Mouse (Mus musculus) stomach, embryonic 16.5 days (tissue): Measurements from ENCODE around the gene Gnaq. TPM values are rescaled to one million over a fixed set of nuclear protein-coding genes. Genes with fewer than 3 reads are reported as not detected.

ENCODE experiments used
- ATAC-seq: fragments of 200-750 bp; cut with Nextera tagmentation; 2 replicates; pipeline ENCODE4 v1.8.0; 2017; ENCODE audit warnings: moderate number of reproducible peaks, moderate TSS enrichment; ENCODE audit not compliant: insufficient read depth, low FRiP score
- H3K27ac ChIP-seq: fragments of 300-500 bp; sonication (generic); 2 replicates; pipeline ENCODE4 v1.5.1; 2014; ENCODE audit warnings: low read length
- H3K27me3 ChIP-seq: fragments of 300-500 bp; sonication (generic); 2 replicates; pipeline ENCODE4 v1.6.1; 2014; ENCODE audit warnings: low read length, control low read depth, mixed read lengths; ENCODE audit not compliant: control insufficient read depth, insufficient read depth
- H3K36me3 ChIP-seq: fragments of 300-500 bp; sonication (generic); 2 replicates; pipeline ENCODE4 v1.6.1; 2014; ENCODE audit warnings: low read length; ENCODE audit not compliant: control insufficient read depth, insufficient read depth
- H3K4me1 ChIP-seq: fragments of 300-500 bp; sonication (generic); 2 replicates; pipeline ENCODE4 v1.6.1; 2014; ENCODE audit warnings: low read length, control low read depth, mixed read lengths; ENCODE audit not compliant: control insufficient read depth, insufficient read depth
- H3K4me2 ChIP-seq: fragments of 300-500 bp; sonication (generic); 2 replicates; pipeline ENCODE4 v1.6.1; 2014; ENCODE audit warnings: low read depth, low read length, mixed read lengths
- H3K4me3 ChIP-seq: fragments of 300-500 bp; sonication (generic); replicated peaks from 2 replicates; pipeline ENCODE4 v1.5.1; 2014; ENCODE audit warnings: mild to moderate bottlenecking, low read length
- H3K9ac ChIP-seq: fragments of 300-500 bp; sonication (generic); 2 replicates; pipeline ENCODE4 v1.6.1; 2014; ENCODE audit warnings: low read length
- H3K9me3 ChIP-seq: fragments of 300-500 bp; sonication (generic); replicated peaks from 2 replicates; pipeline ENCODE4 v1.6.1; 2016; ENCODE audit warnings: low read length, control low read depth; ENCODE audit not compliant: control insufficient read depth
- WGBS: fragments of 180-500 bp; shearing (Covaris S2); extraction: QIAGEN DNeasy Blood & Tissue Kit; methylation state at CpG from one replicate; pipeline ENCODE4 v1.1.7; 2014; 5-methylcytosine and 5-hydroxymethylcytosine counted together
- polyA plus RNA-seq: library from polyadenylated mRNA; unstranded; fragments of >200 nt; fragmentation: Nextera tagmentation; extraction: Ambion mirVana; gene quantifications from 2 replicates; pipeline ENCODE4 v1.2.1, GENCODE M21; 2015

Gnaq gene
- polyA plus RNA-seq, 1 experiment from 2014 or later, result 38.8 TPM

- Histone ChIP-seq H3K27me3 (no peaks in the 10 kb centered on the region), H3K9me3 (no peaks in the 10 kb centered on the region), H3K4me3 (no peak overlapping the region), H3K4me1 (0 out of 2 replicates have a peak, but pooled peaks cover 7% of the 10 kb centered on the region), H3K4me2 (no peak overlapping the region), H3K36me3 (no peaks in the 10 kb centered on the region), H3K9ac (no peak overlapping the region), H3K27ac (no peak overlapping the region)
- no peak for ATAC-seq
- WGBS, result 73% methylated on average over 6 of the region's 6 CpGs
These were observed 137.6 kb downstream of the Gnaq start for GRCm38 (mm10) chr19:16270236-16270635.

GRCm38 (mm10) chr19:16271002-16271401 is 138.4 kb downstream of the Gnaq start:
- WGBS, result 78% methylated on average over 1 of the region's 1 CpGs

GRCm38 (mm10) chr19:16273021-16273420 is 140.4 kb downstream of the Gnaq start:
- WGBS, result 71% methylated on average over 4 of the region's 4 CpGs
- Histone ChIP-seq H3K27me3 (no peaks in the 10 kb centered on the region), H3K4me1 (0 out of 2 replicates have a peak, but pooled peaks cover 7% of the 10 kb centered on the region), H3K9ac (no peak overlapping the region), H3K4me2 (no peak overlapping the region), H3K27ac (no peak overlapping the region), H3K36me3 (no peaks in the 10 kb centered on the region), H3K9me3 (no peaks in the 10 kb centered on the region), H3K4me3 (no peak overlapping the region)
- no peak for ATAC-seq

More at GRCm38 (mm10) chr19:16271002-16271401, 138.4 kb downstream of the Gnaq start:
- H3K36me3 ChIP-seq, result no peaks in the 10 kb centered on the region
- H3K4me3 ChIP-seq, result no peak overlapping the region
- no peak overlapping the region for H3K9ac ChIP-seq
- H3K27me3 ChIP-seq, result no peaks in the 10 kb centered on the region
- H3K4me1 ChIP-seq, result 0 out of 2 replicates have a peak, but pooled peaks cover 7% of the 10 kb centered on the region
- no peak overlapping the region for H3K27ac ChIP-seq
- ATAC-seq, result no peak; the same call in 1 of the 2 replicates
- no peak overlapping the region for H3K4me2 ChIP-seq
- H3K9me3 ChIP-seq, result no peaks in the 10 kb centered on the region

- H3K9ac ChIP-seq, result no peak overlapping the region
- H3K4me2 ChIP-seq, result no peak overlapping the region
- H3K4me1 ChIP-seq, result peaks cover 6% of the 10 kb centered on the region
- no peak for ATAC-seq
- H3K4me3 ChIP-seq, result no peak overlapping the region
- H3K27me3 ChIP-seq, result no peaks in the 10 kb centered on the region
- no peaks in the 10 kb centered on the region for H3K9me3 ChIP-seq
- WGBS, result 68% methylated on average over 4 of the region's 4 CpGs
- no peaks in the 10 kb centered on the region for H3K36me3 ChIP-seq
- H3K27ac ChIP-seq, result no peak overlapping the region
These were observed 147.6 kb downstream of the Gnaq start for GRCm38 (mm10) chr19:16280231-16280630.

GRCm38 (mm10) chr19:16285051-16286028 is 152.7 kb downstream of the Gnaq start:
- Histone ChIP-seq H3K4me1 (peaks cover 15% of the 10 kb centered on the region), H3K4me2 (no peak overlapping the region), H3K27ac (peak overlapping the region; percentile 4; the same call in 1 of the 2 replicates), H3K27me3 (no peaks in the 10 kb centered on the region), H3K4me3 (no peak overlapping the region), H3K36me3 (no peaks in the 10 kb centered on the region), H3K9me3 (no peaks in the 10 kb centered on the region), H3K9ac (no peak overlapping the region)
- WGBS, result 76% methylated on average over 11 of the region's 11 CpGs
- no peak for ATAC-seq

- Histone ChIP-seq H3K27ac (peak overlapping the region; percentile 58; the same call in 1 of the 2 replicates), H3K27me3 (no peaks in the 10 kb centered on the region), H3K4me2 (no peak overlapping the region), H3K9ac (no peak overlapping the region), H3K4me3 (no peak overlapping the region), H3K36me3 (no peaks in the 10 kb centered on the region), H3K4me1 (peaks cover 15% of the 10 kb centered on the region), H3K9me3 (no peaks in the 10 kb centered on the region)
- 42% methylated on average over 10 of the region's 10 CpGs for WGBS
- ATAC-seq, result no peak
These were observed 154.0 kb downstream of the Gnaq start for GRCm38 (mm10) chr19:16286451-16287175.

- Histone ChIP-seq H3K36me3 (no peaks in the 10 kb centered on the region), H3K27ac (no peak overlapping the region), H3K4me1 (peaks cover 15% of the 10 kb centered on the region), H3K4me3 (no peak overlapping the region), H3K27me3 (no peaks in the 10 kb centered on the region), H3K9me3 (no peaks in the 10 kb centered on the region), H3K4me2 (no peak overlapping the region), H3K9ac (no peak overlapping the region)
- no peak for ATAC-seq
- 75% methylated on average over 4 of the region's 4 CpGs for WGBS
These were observed 154.7 kb downstream of the Gnaq start for GRCm38 (mm10) chr19:16287307-16287706.

GRCm38 (mm10) chr19:16287971-16288370 is 155.3 kb downstream of the Gnaq start:
- Histone ChIP-seq H3K9me3 (no peaks in the 10 kb centered on the region), H3K4me2 (no peak overlapping the region), H3K36me3 (no peaks in the 10 kb centered on the region), H3K27me3 (no peaks in the 10 kb centered on the region), H3K9ac (no peak overlapping the region), H3K4me3 (no peak overlapping the region), H3K4me1 (peaks cover 15% of the 10 kb centered on the region), H3K27ac (no peak overlapping the region)
- 89% methylated on average over 7 of the region's 7 CpGs for WGBS
- ATAC-seq, result no peak

GRCm38 (mm10) chr19:16291088-16291487 is 158.5 kb downstream of the Gnaq start:
- 82% methylated on average over 3 of the region's 3 CpGs for WGBS
- no peak for ATAC-seq
- no peaks in the 10 kb centered on the region for H3K9me3 ChIP-seq

More at GRCm38 (mm10) chr19:16291088-16291487, 158.5 kb downstream of the Gnaq start:
- Histone ChIP-seq H3K27me3 (no peaks in the 10 kb centered on the region), H3K4me1 (peaks cover 2% of the 10 kb centered on the region; the same call in 1 of the 2 replicates), H3K4me3 (no peak overlapping the region), H3K4me2 (no peak overlapping the region), H3K36me3 (no peaks in the 10 kb centered on the region), H3K27ac (no peak overlapping the region), H3K9ac (no peak overlapping the region)
